Mouse (Mus musculus) intestine, embryonic 14.5 days (tissue): Measurements from ENCODE around the gene Eif3l. TPM values are rescaled to one million over a fixed set of nuclear protein-coding genes. Genes with fewer than 3 reads are reported as not detected.
"Not testable (repeated sequence)": the region's sequence is repeated elsewhere in the genome, so short reads cannot be mapped to it uniquely, and the experiment has no call there.

Experiments
- ATAC-seq: fragments of 200-750 bp; cut with Nextera tagmentation; replicated peaks from 2 replicates; pipeline ENCODE4 v1.8.0; 2017; ENCODE audit warnings: low read depth, moderate number of reproducible peaks, moderate TSS enrichment, moderate library complexity; ENCODE audit not compliant: low FRiP score, low TSS enrichment
- DNase-seq: peaks from one replicate; pipeline ENCODE4 v3.0.0-alpha.2; 2018; ENCODE audit warnings: low spot score
- H3K27ac ChIP-seq: fragments of 300-500 bp; sonication (generic); 2 replicates; pipeline ENCODE4 v1.5.1; 2014; ENCODE audit warnings: low read depth, mild to moderate bottlenecking, control low read depth
- H3K27me3 ChIP-seq: fragments of 300-500 bp; sonication (generic); replicated peaks from 2 replicates; pipeline ENCODE4 v1.6.1; 2014; ENCODE audit warnings: low read length, control low read depth; ENCODE audit not compliant: control insufficient read depth, insufficient read depth
- H3K36me3 ChIP-seq: fragments of 300-500 bp; sonication (generic); 2 replicates; pipeline ENCODE4 v1.6.1; 2014; ENCODE audit warnings: low read length, control low read depth; ENCODE audit not compliant: control insufficient read depth, insufficient read depth
- H3K4me1 ChIP-seq: fragments of 300-500 bp; sonication (generic); replicated peaks from 2 replicates; pipeline ENCODE4 v1.6.1; 2014; ENCODE audit warnings: low read length, control low read depth, mixed read lengths; ENCODE audit not compliant: control insufficient read depth, insufficient read depth
- H3K4me2 ChIP-seq: fragments of 300-500 bp; sonication (generic); 2 replicates; pipeline ENCODE4 v1.6.1; 2014; ENCODE audit warnings: low read length
- H3K4me3 ChIP-seq: fragments of 300-500 bp; sonication (generic); 2 replicates; pipeline ENCODE4 v1.5.1; 2014; ENCODE audit warnings: low read depth, low read length, control low read depth, mixed read lengths
- H3K9ac ChIP-seq: fragments of 300-500 bp; sonication (generic); 2 replicates; pipeline ENCODE4 v1.6.1; 2014; ENCODE audit warnings: mild to moderate bottlenecking, low read length
- H3K9me3 ChIP-seq: fragments of 300-500 bp; sonication (generic); 2 replicates; pipeline ENCODE4 v1.6.1; 2016; ENCODE audit warnings: low read length, control low read depth; ENCODE audit not compliant: control insufficient read depth
- WGBS: fragments of 180-500 bp; shearing (Covaris S2); extraction: QIAGEN DNeasy Blood & Tissue Kit; methylation state at CpG from one replicate; pipeline ENCODE4 v1.1.7; 2014; 5-methylcytosine and 5-hydroxymethylcytosine counted together
- polyA plus RNA-seq: library from polyadenylated mRNA; unstranded; fragments of >200 nt; fragmentation: Nextera tagmentation; extraction: Ambion mirVana; gene quantifications from 2 replicates; pipeline ENCODE4 v1.2.1, GENCODE M21; 2014

The Eif3l gene
- polyA plus RNA-seq, 1 experiment from 2014 or later, result 244 TPM

- H3K27ac ChIP-seq, result peak overlapping the region; percentile 71
- DNase-seq (peak; percentile 94), ATAC-seq (peak; percentile 78)
- under 1% methylated on average over 52 of the region's 52 CpGs for WGBS
- H3K36me3 ChIP-seq, result peaks cover 5% of the 10 kb centered on the region
- H3K4me2 ChIP-seq, result peak overlapping the region; percentile 92
- H3K4me1 ChIP-seq, result peaks cover 33% of the 10 kb centered on the region
- no peaks in the 10 kb centered on the region for H3K9me3 ChIP-seq
- H3K9ac ChIP-seq, result peak overlapping the region; percentile 99
- H3K27me3 ChIP-seq, result no peaks in the 10 kb centered on the region
- H3K4me3 ChIP-seq, result peak overlapping the region; percentile 78
Measured at GRCm38 (mm10) chr15:79030551-79031435, 44.2 kb upstream of the Eif3l start.

GRCm38 (mm10) chr15:79031908-79032307 lies 43.1 kb upstream of the Eif3l start:
- Histone ChIP-seq H3K36me3 (peaks cover 13% of the 10 kb centered on the region), H3K4me1 (peaks cover 22% of the 10 kb centered on the region; the same call in 1 of the 2 replicates)
- not testable (repeated sequence) for H3K4me3 ChIP-seq, H3K27me3 ChIP-seq, H3K27ac ChIP-seq, H3K9me3 ChIP-seq, H3K4me2 ChIP-seq, ATAC-seq, H3K9ac ChIP-seq, DNase-seq
- 94% methylated on average over 5 of the region's 5 CpGs for WGBS

- H3K4me3 ChIP-seq, result no peak overlapping the region
- no peak overlapping the region for H3K9ac ChIP-seq
- DNase-seq (peak; percentile 89), ATAC-seq (peak; percentile 40; the same call in 1 of the 2 replicates)
- peaks cover 22% of the 10 kb centered on the region for H3K27me3 ChIP-seq
- H3K27ac ChIP-seq, result no peak overlapping the region
- no peak overlapping the region for H3K4me2 ChIP-seq
- H3K36me3 ChIP-seq, result peaks cover 19% of the 10 kb centered on the region
- H3K9me3 ChIP-seq, result no peaks in the 10 kb centered on the region
- 8% methylated on average over 14 of the region's 14 CpGs for WGBS
- peaks cover 14% of the 10 kb centered on the region; the same call in 1 of the 2 replicates for H3K4me1 ChIP-seq
Measured at GRCm38 (mm10) chr15:79037913-79038328, 37.1 kb upstream of the Eif3l start.

GRCm38 (mm10) chr15:79038331-79038730 lies 36.6 kb upstream of the Eif3l start:
- no peak overlapping the region for H3K9ac ChIP-seq

GRCm38 (mm10) chr15:79038853-79039252 lies 36.1 kb upstream of the Eif3l start:
- 23% methylated on average over 7 of the region's 7 CpGs for WGBS
- Histone ChIP-seq H3K4me3 (no peak overlapping the region), H3K36me3 (peaks cover 19% of the 10 kb centered on the region), H3K9me3 (no peaks in the 10 kb centered on the region), H3K9ac (no peak overlapping the region), H3K4me1 (peaks cover 14% of the 10 kb centered on the region; the same call in 1 of the 2 replicates), H3K4me2 (no peak overlapping the region), H3K27ac (no peak overlapping the region), H3K27me3 (peaks cover 31% of the 10 kb centered on the region)
- DNase-seq (peak; percentile 83), ATAC-seq (0 out of 2 replicates have a peak, but pooled peaks have one; percentile 33)

More at GRCm38 (mm10) chr15:79038331-79038730, 36.6 kb upstream of the Eif3l start:
- peaks cover 14% of the 10 kb centered on the region; the same call in 1 of the 2 replicates for H3K4me1 ChIP-seq
- peaks cover 19% of the 10 kb centered on the region for H3K36me3 ChIP-seq
- no peak for ATAC-seq
- peaks cover 26% of the 10 kb centered on the region for H3K27me3 ChIP-seq
- no peaks in the 10 kb centered on the region for H3K9me3 ChIP-seq
- no peak overlapping the region for H3K4me2 ChIP-seq
- H3K27ac ChIP-seq, result no peak overlapping the region
- no peak for DNase-seq
- WGBS, result 70% methylated on average over 10 of the region's 10 CpGs
- no peak overlapping the region for H3K4me3 ChIP-seq

GRCm38 (mm10) chr15:79040501-79041416 lies 34.2 kb upstream of the Eif3l start:
- Histone ChIP-seq H3K27me3 (peaks cover 33% of the 10 kb centered on the region), H3K9me3 (no peaks in the 10 kb centered on the region), H3K4me1 (peaks cover 14% of the 10 kb centered on the region; the same call in 1 of the 2 replicates), H3K4me2 (peak overlapping the region; percentile 49), H3K9ac (peak overlapping the region; percentile 14), H3K27ac (no peak overlapping the region), H3K4me3 (peak overlapping the region; percentile 24), H3K36me3 (peaks cover 15% of the 10 kb centered on the region)
- ATAC-seq (no peak), DNase-seq (peak; percentile 80)
- 16% methylated on average over 24 of the region's 24 CpGs for WGBS

- Histone ChIP-seq H3K36me3 (peaks cover 8% of the 10 kb centered on the region; the same call in 1 of the 2 replicates), H3K27ac (no peak within 1 kb of the TSS), H3K4me3 (peak within 1 kb of the TSS; percentile 48), H3K27me3 (peaks cover 33% of the 10 kb centered on the region), H3K4me1 (peaks cover 14% of the 10 kb centered on the region; the same call in 1 of the 2 replicates), H3K9me3 (no peaks in the 10 kb centered on the region), H3K9ac (peak within 1 kb of the TSS; percentile 51), H3K4me2 (peak within 1 kb of the TSS; percentile 95)
- WGBS, result 78% methylated on average over 6 of the region's 6 CpGs
- DNase-seq (no peak), ATAC-seq (no peak)
Measured at GRCm38 (mm10) chr15:79041585-79041984, 33.4 kb upstream of the Eif3l start, which contains the start of gene Galr3. TSS of gene Galr3 (plus strand) at chr15:79041885.
